Mouse (Mus musculus) forebrain, embryonic 13.5 days (tissue): ENCODE data around the gene Tbck. TPM values are rescaled to one million over a fixed set of nuclear protein-coding genes. Genes with fewer than 3 reads are reported as not detected.
A peak's percentile ranks its signal among the peaks of the same experiment; 100 is the strongest.

Experiments used
- ATAC-seq: fragments of 200-750 bp; cut with Nextera tagmentation; 2 replicates; pipeline ENCODE4 v1.8.0; 2017
- H3K27ac ChIP-seq: fragments of 300-500 bp; sonication (generic); 2 replicates; pipeline ENCODE4 v1.5.1; 2015; ENCODE audit warnings: inconsistent platforms, mild to moderate bottlenecking, moderate library complexity
- H3K27me3 ChIP-seq: fragments of 300-500 bp; sonication (generic); 2 replicates; pipeline ENCODE4 v1.6.1; 2015; ENCODE audit warnings: mild to moderate bottlenecking, inconsistent platforms
- H3K36me3 ChIP-seq: fragments of 300-500 bp; sonication (generic); 2 replicates; pipeline ENCODE4 v1.6.1; 2015; ENCODE audit warnings: mild to moderate bottlenecking, inconsistent platforms; ENCODE audit not compliant: poor library complexity, severe bottlenecking
- H3K4me1 ChIP-seq: fragments of 300-500 bp; sonication (generic); 2 replicates; pipeline ENCODE4 v1.6.1; 2015; ENCODE audit warnings: inconsistent platforms
- H3K4me2 ChIP-seq: fragments of 300-500 bp; sonication (generic); 2 replicates; pipeline ENCODE4 v1.6.1; 2015; ENCODE audit warnings: inconsistent platforms, mild to moderate bottlenecking, moderate library complexity
- H3K4me3 ChIP-seq: fragments of 300-500 bp; sonication (generic); 2 replicates; pipeline ENCODE4 v1.5.1; 2015; ENCODE audit warnings: mild to moderate bottlenecking, inconsistent platforms
- H3K9ac ChIP-seq: fragments of 300-500 bp; sonication (generic); 2 replicates; pipeline ENCODE4 v1.6.1; 2015; ENCODE audit warnings: mild to moderate bottlenecking, inconsistent platforms
- H3K9me3 ChIP-seq: fragments of 300-500 bp; sonication (generic); replicated peaks from 2 replicates; pipeline ENCODE4 v1.6.1; 2016; ENCODE audit warnings: inconsistent platforms
- WGBS: fragments of 180-500 bp; shearing (Covaris S2); methylation state at CpG from one replicate; pipeline ENCODE4 v1.1.7; 2015; 5-methylcytosine and 5-hydroxymethylcytosine counted together
- polyA plus RNA-seq: library from polyadenylated mRNA; unstranded; fragments of >200 nt; fragmentation: Nextera tagmentation; extraction: Ambion mirVana; gene quantifications from 2 replicates; pipeline ENCODE4 v1.2.1, GENCODE M21; 2015

Tbck gene
- polyA plus RNA-seq, 1 experiment from 2014 or later = 33.0 TPM

DNA sequence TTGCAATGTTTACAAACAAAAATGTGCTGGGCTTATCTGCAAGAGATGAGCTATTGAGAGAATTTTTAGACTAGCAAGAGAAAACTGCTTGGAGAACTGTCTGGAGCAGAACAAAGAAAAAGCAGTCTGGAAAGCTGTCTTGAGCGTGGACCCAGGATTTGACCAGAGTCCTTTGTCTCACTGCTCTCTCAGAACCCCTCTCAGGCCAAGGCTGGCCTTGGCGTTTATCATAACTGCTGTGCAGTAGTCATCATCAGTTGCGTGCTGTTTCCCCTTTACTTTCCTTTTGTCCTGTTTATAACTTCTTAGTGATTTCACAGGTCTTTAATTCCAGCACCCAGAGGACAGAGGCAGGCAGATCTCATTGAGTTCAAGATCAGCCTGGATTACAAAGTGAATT is 20.3 kb downstream of the Tbck start:
- H3K27me3 ChIP-seq = no peaks in the 10 kb centered on the region
- H3K4me2 ChIP-seq = no peak overlapping the region
- 81% methylated on average over 3 of the region's 3 CpGs for WGBS

GRCm38 (mm10) chr3:132706977-132707376 is 23.0 kb downstream of the Tbck start:
- ATAC-seq = no peak
- Histone ChIP-seq H3K4me3 (no peak overlapping the region), H3K4me1 (no peaks in the 10 kb centered on the region), H3K36me3 (peaks cover 3% of the 10 kb centered on the region), H3K4me2 (no peak overlapping the region), H3K27ac (no peak overlapping the region), H3K9ac (no peak overlapping the region), H3K27me3 (no peaks in the 10 kb centered on the region), H3K9me3 (no peaks in the 10 kb centered on the region)
- 81% methylated on average over 4 of the region's 4 CpGs for WGBS

More for the DNA sequence above, 20.3 kb downstream of the Tbck start:
- H3K9me3 ChIP-seq = no peaks in the 10 kb centered on the region
- no peak overlapping the region for H3K4me3 ChIP-seq
- H3K27ac ChIP-seq = no peak overlapping the region
- H3K36me3 ChIP-seq = peaks cover 3% of the 10 kb centered on the region
- H3K9ac ChIP-seq = no peak overlapping the region
- no peak for ATAC-seq
- H3K4me1 ChIP-seq = no peaks in the 10 kb centered on the region

- no peaks in the 10 kb centered on the region for H3K27me3 ChIP-seq
- no peak overlapping the region for H3K4me3 ChIP-seq
- H3K9ac ChIP-seq = no peak overlapping the region
- H3K9me3 ChIP-seq = no peaks in the 10 kb centered on the region
- no peak overlapping the region for H3K4me2 ChIP-seq
- no peak for ATAC-seq
- no peaks in the 10 kb centered on the region for H3K36me3 ChIP-seq
- WGBS = 89% methylated on average over 5 of the region's 5 CpGs
- H3K27ac ChIP-seq = no peak overlapping the region
- no peaks in the 10 kb centered on the region for H3K4me1 ChIP-seq
Observed at GRCm38 (mm10) chr3:132713913-132714312, 30.0 kb downstream of the Tbck start.

DNA sequence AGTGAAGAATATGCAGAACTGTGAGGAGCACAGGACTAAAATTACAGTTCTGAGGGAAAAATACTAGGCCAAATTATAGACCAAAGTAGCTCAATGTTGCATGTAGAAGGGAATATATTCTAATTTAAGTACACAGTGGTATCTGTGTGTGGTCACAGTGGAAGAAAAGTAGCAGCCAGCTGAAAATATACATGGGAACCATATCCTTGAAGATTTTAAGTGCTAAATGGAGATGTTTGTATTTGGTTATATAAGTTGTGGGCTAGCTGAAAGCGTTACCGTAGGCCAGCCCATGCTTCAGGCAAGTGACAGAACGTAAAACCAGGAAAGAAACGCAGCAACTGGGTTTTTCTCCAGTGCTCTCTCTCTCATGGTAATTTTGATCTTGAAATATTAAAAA is 33.4 kb downstream of the Tbck start:
- no peak overlapping the region for H3K27ac ChIP-seq
- no peak for ATAC-seq
- no peak overlapping the region for H3K4me2 ChIP-seq
- no peak overlapping the region for H3K4me3 ChIP-seq
- 95% methylated on average over 4 of the region's 4 CpGs for WGBS
- no peak overlapping the region for H3K9ac ChIP-seq
- H3K9me3 ChIP-seq = no peaks in the 10 kb centered on the region
- no peaks in the 10 kb centered on the region for H3K27me3 ChIP-seq
- H3K36me3 ChIP-seq = peaks cover 15% of the 10 kb centered on the region
- no peaks in the 10 kb centered on the region for H3K4me1 ChIP-seq

DNA sequence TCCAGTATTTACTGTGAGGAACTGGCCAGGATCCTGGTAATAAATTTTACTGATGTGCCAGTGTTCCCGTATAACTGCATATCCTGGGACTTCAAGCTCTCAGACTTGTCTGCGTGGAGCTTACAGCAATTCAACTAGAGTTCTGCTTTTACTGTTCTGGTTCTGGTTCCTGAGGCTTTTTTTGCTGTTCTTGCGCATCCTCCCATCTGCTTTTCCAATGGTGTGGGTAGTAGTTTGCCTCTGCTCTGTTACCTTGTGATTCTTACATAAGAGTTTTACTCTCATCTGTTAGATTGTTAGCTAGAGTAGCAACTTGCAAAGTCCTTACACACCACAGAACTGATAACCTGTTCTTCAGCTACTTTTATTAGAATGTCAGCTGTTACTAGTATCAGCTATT is 40.4 kb downstream of the Tbck start:
- Histone ChIP-seq H3K9me3 (no peaks in the 10 kb centered on the region), H3K27ac (no peak overlapping the region), H3K4me3 (no peak overlapping the region), H3K9ac (no peak overlapping the region), H3K4me1 (no peaks in the 10 kb centered on the region), H3K4me2 (no peak overlapping the region), H3K36me3 (peaks cover 41% of the 10 kb centered on the region), H3K27me3 (no peaks in the 10 kb centered on the region)
- 94% methylated on average over 3 of the region's 3 CpGs for WGBS
- ATAC-seq = no peak

DNA sequence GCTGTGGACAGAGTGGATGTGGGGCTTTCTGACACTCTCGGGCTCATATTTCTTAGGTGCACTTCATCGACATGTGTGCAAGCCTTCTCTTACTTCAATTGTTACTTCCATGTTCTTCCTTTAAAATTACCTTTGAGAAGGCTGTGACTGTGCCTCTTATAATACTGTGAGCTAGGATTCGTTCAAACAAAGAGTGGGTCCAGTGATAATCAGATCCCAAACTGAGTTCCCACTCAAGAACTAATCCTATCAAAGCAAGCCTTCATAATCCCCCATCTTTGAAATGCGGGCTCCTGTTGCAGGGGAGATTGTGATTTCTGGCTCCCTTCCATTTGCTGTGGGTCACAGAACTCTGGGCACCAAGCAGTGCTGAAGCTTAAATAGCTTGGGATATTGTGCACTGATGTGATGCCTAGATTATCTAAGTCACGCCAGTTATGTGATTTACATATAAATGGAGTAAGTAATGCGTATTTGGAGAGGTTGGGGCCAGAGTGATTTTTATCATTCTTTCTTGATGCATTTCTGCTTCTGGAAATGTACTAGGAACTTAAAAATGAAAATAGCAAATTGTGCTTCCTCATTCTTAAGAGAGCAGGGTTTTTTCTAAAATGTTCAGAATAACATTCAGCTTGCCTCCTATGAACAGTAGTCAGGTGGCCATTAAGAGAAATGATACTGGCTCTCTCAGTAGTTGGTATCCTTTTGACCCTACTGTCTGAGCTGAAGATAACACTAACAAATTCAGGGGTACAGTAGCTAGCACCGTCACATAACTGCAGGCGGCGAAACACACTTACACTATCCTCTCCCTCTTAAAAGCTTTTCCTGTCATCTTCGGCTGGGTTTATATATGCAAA is 60.6 kb downstream of the Tbck start:
- Histone ChIP-seq H3K27ac (no peak overlapping the region; the same call in 1 of the 2 replicates), H3K27me3 (no peaks in the 10 kb centered on the region), H3K36me3 (0 out of 2 replicates have a peak, but pooled peaks cover 3% of the 10 kb centered on the region), H3K9ac (no peak overlapping the region), H3K4me2 (no peak overlapping the region), H3K4me1 (peaks cover 8% of the 10 kb centered on the region), H3K9me3 (no peaks in the 10 kb centered on the region), H3K4me3 (no peak overlapping the region)
- WGBS = 38% methylated on average over 10 of the region's 10 CpGs
- ATAC-seq = peak; percentile 68

GRCm38 (mm10) chr3:132747036-132747435 is 63.1 kb downstream of the Tbck start:
- 42% methylated on average over 3 of the region's 3 CpGs for WGBS

GRCm38 (mm10) chr3:132747766-132748165 is 63.8 kb downstream of the Tbck start:
- Histone ChIP-seq H3K27me3 (no peaks in the 10 kb centered on the region), H3K27ac (no peak overlapping the region), H3K4me2 (no peak overlapping the region), H3K9ac (no peak overlapping the region), H3K4me3 (no peak overlapping the region), H3K9me3 (no peaks in the 10 kb centered on the region), H3K4me1 (peaks cover 8% of the 10 kb centered on the region), H3K36me3 (peaks cover 7% of the 10 kb centered on the region; the same call in 1 of the 2 replicates)
- ATAC-seq = no peak
- 84% methylated on average over 14 of the region's 14 CpGs for WGBS

More at GRCm38 (mm10) chr3:132747036-132747435, 63.1 kb downstream of the Tbck start:
- Histone ChIP-seq H3K4me1 (peaks cover 8% of the 10 kb centered on the region), H3K4me2 (no peak overlapping the region), H3K36me3 (0 out of 2 replicates have a peak, but pooled peaks cover 3% of the 10 kb centered on the region), H3K27me3 (no peaks in the 10 kb centered on the region), H3K9me3 (no peaks in the 10 kb centered on the region), H3K9ac (no peak overlapping the region), H3K4me3 (no peak overlapping the region), H3K27ac (no peak overlapping the region)
- peak; percentile 93 for ATAC-seq

DNA sequence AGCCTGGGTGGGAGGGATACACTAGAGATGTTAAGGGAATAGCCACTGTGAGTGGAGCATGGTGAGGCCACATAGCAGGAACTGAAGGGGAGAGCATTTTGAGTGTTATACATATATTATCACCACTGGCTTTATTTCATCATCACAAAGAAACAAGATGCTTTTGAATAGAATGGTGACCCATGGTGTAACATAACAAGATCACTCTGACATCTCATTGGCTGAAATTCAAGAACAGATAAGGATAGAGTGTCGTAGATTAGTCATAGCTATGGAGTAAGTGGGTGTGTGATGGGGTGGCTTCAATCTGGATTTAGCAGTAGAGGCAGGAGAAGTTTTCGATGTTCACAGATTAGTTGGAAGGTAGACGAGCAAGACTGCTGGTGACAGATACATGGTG is 64.8 kb downstream of the Tbck start:
- Histone ChIP-seq H3K9ac (no peak overlapping the region), H3K4me2 (no peak overlapping the region), H3K4me1 (peaks cover 8% of the 10 kb centered on the region), H3K9me3 (no peaks in the 10 kb centered on the region), H3K27ac (no peak overlapping the region), H3K36me3 (peaks cover 14% of the 10 kb centered on the region), H3K27me3 (no peaks in the 10 kb centered on the region), H3K4me3 (no peak overlapping the region)
- no peak for ATAC-seq
- WGBS = 92% methylated on average over 3 of the region's 3 CpGs

DNA sequence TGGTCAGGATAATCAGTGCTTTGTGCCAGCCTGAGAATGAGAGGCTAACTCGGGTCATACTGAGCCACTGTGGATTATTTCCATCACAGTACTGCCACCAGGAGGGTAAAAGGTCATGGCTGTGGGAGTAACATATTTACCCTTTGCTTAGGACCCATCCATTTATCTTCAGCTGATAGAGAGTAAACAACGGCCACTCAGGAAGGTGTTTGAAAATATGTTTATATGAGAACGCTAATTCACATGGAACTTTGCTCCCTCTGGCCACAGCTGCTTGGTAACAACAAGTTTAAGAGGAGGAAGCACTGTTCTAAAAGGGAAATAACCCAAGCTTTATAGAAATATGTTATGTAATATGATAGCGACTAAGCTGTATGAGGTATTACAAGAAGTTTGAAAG is 68.8 kb downstream of the Tbck start:
- no peak overlapping the region for H3K27ac ChIP-seq
- no peak for ATAC-seq
- no peaks in the 10 kb centered on the region for H3K4me1 ChIP-seq
- H3K27me3 ChIP-seq = no peaks in the 10 kb centered on the region
- peaks cover 33% of the 10 kb centered on the region for H3K36me3 ChIP-seq
- no peak overlapping the region for H3K9ac ChIP-seq
- no peak overlapping the region for H3K4me2 ChIP-seq
- H3K9me3 ChIP-seq = no peaks in the 10 kb centered on the region
- H3K4me3 ChIP-seq = no peak overlapping the region
- WGBS = 93% methylated on average over 4 of the region's 4 CpGs

- Histone ChIP-seq H3K27me3 (no peaks in the 10 kb centered on the region), H3K4me2 (no peak overlapping the region), H3K4me3 (no peak overlapping the region), H3K36me3 (peaks cover 33% of the 10 kb centered on the region), H3K9ac (no peak overlapping the region), H3K9me3 (no peaks in the 10 kb centered on the region), H3K27ac (no peak overlapping the region), H3K4me1 (no peaks in the 10 kb centered on the region)
- no peak for ATAC-seq
- 98% methylated on average over 1 of the region's 1 CpGs for WGBS
Observed at GRCm38 (mm10) chr3:132756274-132756673, 72.3 kb downstream of the Tbck start.

GRCm38 (mm10) chr3:132766033-132766726 is 82.2 kb downstream of the Tbck start:
- Histone ChIP-seq H3K9me3 (no peaks in the 10 kb centered on the region), H3K27ac (no peak overlapping the region), H3K4me1 (peaks cover 5% of the 10 kb centered on the region; the same call in 1 of the 2 replicates), H3K9ac (no peak overlapping the region), H3K27me3 (no peaks in the 10 kb centered on the region), H3K36me3 (peaks cover 3% of the 10 kb centered on the region; the same call in 1 of the 2 replicates), H3K4me3 (no peak overlapping the region), H3K4me2 (no peak overlapping the region)
- ATAC-seq = peak; percentile 76; the same call in 1 of the 2 replicates
- 72% methylated on average over 17 of the region's 17 CpGs for WGBS
